Mouse (Mus musculus): ENCODE results near the gene Elfn2.

- TF ChIP-seq GATA1 (IDR thresholded peaks at IDR 0.05; ENCODE audit: borderline replicate concordance, low read length) (no peak), FLI1 (IDR thresholded peaks at IDR 0.05; ENCODE audit: low read length) (no peak)
Measured at GRCm38 (mm10) chr15:78752991-78753390, 34.4 kb upstream of the Elfn2 start.

Data from megakaryocyte, embryonic 14.5 days (primary cell).